Mouse (Mus musculus) E14TG2a.4 (cell line): ENCODE measurements around the gene P4ha2.
A peak's percentile ranks its signal among the peaks of the same experiment; 100 is the strongest.

Experiments
- H3K27me3 ChIP-seq: 2 replicates; pipeline ENCODE4 v1.6.1; 2014; ENCODE audit warnings: low read length, control low read depth; ENCODE audit not compliant: insufficient read depth
- H3K36me3 ChIP-seq: 2 replicates; pipeline ENCODE4 v1.6.1; 2014; ENCODE audit warnings: low read length, control low read depth; ENCODE audit not compliant: insufficient read depth
- H3K4me1 ChIP-seq: replicated peaks from 2 replicates; pipeline ENCODE4 v1.6.1; 2014; ENCODE audit warnings: low read depth, low read length, control low read depth
- H3K4me3 ChIP-seq: replicated peaks from 2 replicates; pipeline ENCODE4 v1.5.1; 2014; ENCODE audit warnings: mild to moderate bottlenecking, low read length
- H3K9me3 ChIP-seq: 2 replicates; pipeline ENCODE4 v1.6.1; 2014; ENCODE audit warnings: low read length, control low read depth
- CTCF ChIP-seq: conservative IDR thresholded peaks from 2 replicates; pipeline ENCODE4 v1.5.1; 2014; ENCODE audit warnings: low read length
- NANOG ChIP-seq: IDR thresholded peaks from 2 replicates; pipeline ENCODE4 v1.6.1; 2014; ENCODE audit warnings: borderline replicate concordance, low read length, mixed read lengths
- POU5F1 ChIP-seq: IDR thresholded peaks from 2 replicates; pipeline ENCODE4 v1.6.1; 2014; ENCODE audit warnings: low read length, borderline replicate concordance

P4ha2 gene

DNA sequence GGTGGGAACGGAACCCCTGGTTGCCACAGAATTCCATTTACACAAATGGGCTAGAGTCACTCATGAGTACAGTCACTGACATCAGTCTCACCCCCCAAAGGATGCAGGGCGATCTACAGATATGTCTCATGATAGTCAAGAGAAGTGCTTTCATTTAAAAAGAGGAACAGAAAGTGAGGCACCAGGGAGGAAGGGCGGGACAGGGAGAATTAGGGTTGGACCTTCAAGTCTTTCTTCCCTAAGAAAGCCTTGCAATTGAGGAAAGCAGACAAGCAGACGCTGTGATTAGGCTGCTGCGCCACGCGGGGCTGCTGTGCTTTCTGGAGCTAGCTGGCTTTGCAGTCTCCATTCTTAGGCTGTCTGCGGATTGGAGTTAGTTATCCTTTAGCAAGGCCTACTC lies 8.2 kb upstream of the P4ha2 start:
- H3K4me1 ChIP-seq = 0 out of 2 replicates have a peak, but pooled peaks cover 6% of the 10 kb centered on the region
- H3K4me3 ChIP-seq = no peak overlapping the region
- TF ChIP-seq POU5F1 (no peak), NANOG (no peak), CTCF (no peak)
- H3K9me3 ChIP-seq = no peaks in the 10 kb centered on the region
- H3K27me3 ChIP-seq = no peaks in the 10 kb centered on the region; the same call in 1 of the 2 replicates
- H3K36me3 ChIP-seq = no peaks in the 10 kb centered on the region

DNA sequence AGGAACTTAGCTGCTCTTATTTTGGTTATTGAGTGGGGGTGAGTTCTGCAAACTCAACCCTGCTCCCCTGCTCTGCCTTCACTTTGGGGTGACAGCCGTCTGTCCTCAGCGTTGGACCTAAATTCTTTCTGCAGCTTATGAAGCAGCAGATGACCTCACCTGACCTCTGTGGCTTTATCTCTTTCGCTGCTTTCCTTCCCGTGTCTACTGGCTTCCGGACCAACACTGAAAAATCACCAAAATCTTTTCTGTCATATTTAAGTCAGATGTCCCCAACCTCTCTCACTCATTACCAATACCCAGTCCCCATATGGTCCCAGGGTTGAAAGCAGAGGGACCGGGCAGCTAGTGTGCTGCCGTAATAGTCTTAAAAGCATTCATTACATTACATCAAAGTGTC lies 7.7 kb upstream of the P4ha2 start:
- Histone ChIP-seq H3K9me3 (no peaks in the 10 kb centered on the region), H3K36me3 (no peaks in the 10 kb centered on the region), H3K4me1 (0 out of 2 replicates have a peak, but pooled peaks cover 6% of the 10 kb centered on the region), H3K27me3 (no peaks in the 10 kb centered on the region), H3K4me3 (no peak overlapping the region)
- no peak for TF ChIP-seq NANOG
- TF ChIP-seq CTCF = no peak
- no peak for TF ChIP-seq POU5F1

DNA sequence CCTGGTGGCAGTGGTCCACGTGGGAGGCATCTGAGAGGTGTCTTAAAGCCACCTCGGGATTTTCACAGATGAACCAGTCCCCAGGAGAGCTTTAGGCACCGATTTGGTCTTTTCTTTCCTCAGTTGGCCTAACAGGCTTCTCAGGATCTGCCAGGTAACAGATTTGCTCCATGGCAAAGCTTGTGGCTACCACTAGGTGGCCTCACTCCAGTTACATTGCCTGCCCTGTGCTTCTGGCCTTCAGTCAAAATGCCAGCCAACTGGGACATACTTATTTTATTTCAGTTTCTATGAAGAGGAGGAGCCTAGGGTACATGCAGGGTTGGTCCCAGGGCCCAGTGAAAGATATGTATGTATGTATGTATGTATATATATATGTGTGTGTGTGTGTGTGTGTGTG lies 6.9 kb upstream of the P4ha2 start:
- Histone ChIP-seq H3K4me3 (no peak overlapping the region), H3K27me3 (peaks cover 3% of the 10 kb centered on the region), H3K4me1 (peaks cover 7% of the 10 kb centered on the region), H3K9me3 (no peaks in the 10 kb centered on the region), H3K36me3 (no peaks in the 10 kb centered on the region)
- TF ChIP-seq POU5F1 (no peak), CTCF (peak; percentile 89)

DNA sequence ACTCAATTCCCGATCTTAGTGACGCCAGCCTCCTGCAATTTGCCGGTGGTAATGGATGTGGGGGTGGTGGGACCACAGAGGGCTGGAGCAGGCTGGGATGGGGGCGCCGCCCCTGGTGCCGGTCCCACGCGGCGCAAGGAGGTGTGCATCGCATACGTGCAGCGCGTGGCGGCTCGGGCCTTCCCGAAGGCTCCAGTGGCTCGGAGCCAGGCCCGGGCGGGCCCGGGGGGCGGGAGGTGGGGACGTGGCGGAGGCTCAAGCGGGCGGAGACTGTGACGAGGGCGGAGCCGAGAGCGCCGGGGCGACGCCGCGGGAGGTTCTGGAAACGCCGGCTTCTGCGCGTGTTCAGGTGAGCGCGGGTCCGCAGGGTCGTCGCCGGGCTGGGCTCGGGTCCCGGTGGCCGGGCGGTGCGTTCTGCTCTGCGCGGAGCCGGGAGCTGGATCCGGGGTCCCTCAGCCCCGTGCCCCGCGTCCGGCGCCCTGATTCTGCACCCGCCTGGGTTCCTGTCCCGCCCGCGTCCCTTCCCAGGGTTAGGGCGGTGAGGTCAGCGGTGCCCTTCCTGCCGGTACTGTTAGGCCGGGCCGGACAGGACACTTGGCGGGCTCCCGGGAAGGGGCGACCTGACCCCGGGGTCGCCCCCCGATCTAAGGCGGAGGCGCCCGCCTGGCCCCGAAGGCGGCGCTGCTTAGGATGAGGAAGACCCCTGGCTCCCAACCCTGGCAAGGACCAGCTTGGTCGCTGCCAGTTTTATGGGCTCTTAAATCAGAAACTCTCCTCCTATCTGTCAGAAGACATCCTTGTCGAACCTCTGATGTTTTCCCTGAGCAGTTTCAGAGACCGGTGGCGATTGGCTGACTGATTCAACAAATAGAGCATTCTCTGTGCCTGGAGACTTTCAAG lies 1.0 kb downstream of the P4ha2 start:
- TF ChIP-seq NANOG = no peak
- TF ChIP-seq CTCF = no peak
- no peak for TF ChIP-seq POU5F1
- H3K4me1 ChIP-seq = peaks cover 17% of the 10 kb centered on the region
- H3K36me3 ChIP-seq = 0 out of 2 replicates have a peak, but pooled peaks cover 4% of the 10 kb centered on the region
- peaks cover 68% of the 10 kb centered on the region for H3K27me3 ChIP-seq
- no peaks in the 10 kb centered on the region for H3K9me3 ChIP-seq
- peak overlapping the region; percentile 84 for H3K4me3 ChIP-seq

DNA sequence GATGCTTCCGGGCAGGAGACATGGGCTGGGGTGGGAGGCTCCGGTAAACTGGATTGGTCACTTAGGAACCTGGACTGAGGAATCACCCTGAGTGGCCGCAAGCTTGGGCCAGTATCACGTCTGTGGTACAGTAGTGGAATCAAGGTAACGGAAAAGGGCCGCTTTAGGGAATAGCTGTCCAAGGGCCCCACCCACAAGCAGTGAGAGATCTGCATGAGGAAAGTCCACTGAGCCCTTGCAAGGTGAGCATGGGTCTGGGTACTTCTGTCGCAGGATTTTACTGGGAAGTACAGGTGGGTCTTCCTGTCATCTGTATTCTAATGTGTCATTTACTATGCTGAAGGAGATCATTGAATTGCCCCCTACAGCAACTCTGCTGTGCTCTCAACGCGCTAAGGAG lies 1.8 kb downstream of the P4ha2 start:
- TF ChIP-seq CTCF (no peak), POU5F1 (no peak), NANOG (no peak)
- Histone ChIP-seq H3K9me3 (no peaks in the 10 kb centered on the region), H3K36me3 (0 out of 2 replicates have a peak, but pooled peaks cover 4% of the 10 kb centered on the region)

DNA sequence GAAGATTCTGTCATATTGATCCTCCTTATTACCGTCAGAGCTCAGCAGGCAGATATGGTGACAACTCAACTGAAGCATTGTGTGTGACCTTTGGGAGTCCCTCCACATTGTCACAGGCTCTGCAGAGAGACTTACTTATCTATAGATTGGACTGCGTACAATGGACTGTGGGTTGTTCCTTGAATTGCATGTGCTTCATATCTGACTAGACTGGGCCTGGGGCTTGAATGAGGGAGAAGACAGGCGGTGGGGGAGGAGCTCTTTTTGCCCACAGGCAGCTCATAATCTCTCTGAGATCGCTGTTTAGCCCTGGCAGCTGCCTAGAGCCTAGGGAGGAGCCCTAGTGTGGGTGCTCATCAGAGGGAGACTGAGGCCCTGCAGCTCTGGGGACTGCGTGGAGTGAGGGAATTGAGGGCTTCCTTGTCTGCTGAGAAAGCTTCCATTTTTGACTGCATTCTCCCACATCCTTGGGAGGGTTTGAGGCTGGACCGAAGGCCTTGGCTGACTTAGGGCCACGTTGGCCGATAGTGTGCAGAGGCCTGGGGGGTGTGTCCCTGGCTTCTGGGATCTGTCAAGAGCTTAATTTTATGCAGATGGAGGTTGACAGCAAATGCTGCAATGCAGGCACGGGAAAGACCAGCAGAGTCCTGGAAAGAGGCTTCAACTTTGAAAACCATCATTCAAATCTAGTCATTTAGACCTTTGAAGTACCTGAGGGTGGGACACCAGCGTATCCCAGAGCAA lies 3.0 kb downstream of the P4ha2 start:
- H3K4me3 ChIP-seq = no peak overlapping the region
- H3K9me3 ChIP-seq = no peaks in the 10 kb centered on the region
- TF ChIP-seq NANOG (no peak), CTCF (no peak), POU5F1 (no peak)
- H3K27me3 ChIP-seq = peaks cover 79% of the 10 kb centered on the region
- 0 out of 2 replicates have a peak, but pooled peaks cover 4% of the 10 kb centered on the region for H3K36me3 ChIP-seq
- H3K4me1 ChIP-seq = peaks cover 17% of the 10 kb centered on the region

More for the DNA sequence above, 1.8 kb downstream of the P4ha2 start:
- peaks cover 75% of the 10 kb centered on the region for H3K27me3 ChIP-seq
- peaks cover 17% of the 10 kb centered on the region for H3K4me1 ChIP-seq
- peak overlapping the region; percentile 84 for H3K4me3 ChIP-seq

DNA sequence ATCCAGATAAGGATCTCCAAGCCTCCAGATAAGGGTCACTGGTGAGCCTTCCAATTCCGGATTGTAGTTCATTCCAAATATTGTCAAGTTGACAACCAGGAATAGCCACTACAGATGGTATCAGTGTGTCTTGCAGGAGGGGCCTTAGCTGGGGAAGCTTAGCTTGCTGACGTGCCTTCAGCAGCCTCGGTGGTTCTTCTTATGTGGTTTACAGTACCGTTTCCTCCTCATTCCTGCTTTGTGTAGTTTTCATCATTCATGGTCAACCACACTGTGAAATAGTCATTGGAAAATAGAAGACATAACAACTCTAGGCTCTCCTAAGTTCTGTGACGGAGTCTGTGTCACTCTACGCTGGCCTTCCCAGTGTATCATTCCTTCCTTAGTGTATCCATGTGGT lies 5.1 kb downstream of the P4ha2 start:
- H3K9me3 ChIP-seq = no peaks in the 10 kb centered on the region
- peaks cover 11% of the 10 kb centered on the region for H3K4me1 ChIP-seq
- no peak overlapping the region for H3K4me3 ChIP-seq
- TF ChIP-seq CTCF (no peak), NANOG (no peak), POU5F1 (no peak)
- H3K36me3 ChIP-seq = 0 out of 2 replicates have a peak, but pooled peaks cover 4% of the 10 kb centered on the region
- H3K27me3 ChIP-seq = peaks cover 79% of the 10 kb centered on the region

DNA sequence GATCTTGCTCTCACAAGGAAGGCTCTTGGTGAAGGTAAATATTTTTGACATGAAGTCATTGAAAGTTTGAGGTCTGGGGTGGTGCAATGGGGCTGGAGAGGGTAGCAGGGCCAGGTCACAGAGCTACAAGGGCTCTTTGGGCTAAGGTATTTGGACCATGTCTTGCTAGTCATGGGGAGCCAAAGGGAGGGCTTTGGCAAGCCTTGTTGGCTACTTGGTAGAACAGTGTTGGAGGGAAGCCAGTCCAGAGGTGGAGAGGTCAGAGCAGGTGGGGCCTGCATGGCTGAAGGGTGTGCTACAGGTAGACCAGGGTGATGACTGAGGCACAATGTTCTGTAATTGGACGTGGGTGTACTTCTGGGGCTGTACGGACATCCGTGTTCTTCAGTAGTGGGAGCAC lies 6.8 kb downstream of the P4ha2 start:
- Histone ChIP-seq H3K4me3 (no peak overlapping the region), H3K27me3 (peaks cover 67% of the 10 kb centered on the region), H3K9me3 (no peaks in the 10 kb centered on the region), H3K36me3 (peaks cover 11% of the 10 kb centered on the region; the same call in 1 of the 2 replicates), H3K4me1 (peaks cover 5% of the 10 kb centered on the region)
- no peak for TF ChIP-seq POU5F1
- no peak for TF ChIP-seq CTCF
- TF ChIP-seq NANOG = no peak
